Mouse (Mus musculus) stomach, embryonic 15.5 days (tissue): ENCODE data around the gene Rcn3. TPM values are rescaled to one million over a fixed set of nuclear protein-coding genes. Genes with fewer than 3 reads are reported as not detected.
"Not testable (repeated sequence)": the region's sequence is repeated elsewhere in the genome, so short reads cannot be mapped to it uniquely, and the experiment has no call there.

Experiments
- ATAC-seq: fragments of 200-750 bp; cut with Nextera tagmentation; 2 replicates; pipeline ENCODE4 v1.8.0; 2017; ENCODE audit warnings: low read depth, moderate number of reproducible peaks, moderate TSS enrichment; ENCODE audit not compliant: insufficient read depth, low FRiP score
- H3K27ac ChIP-seq: fragments of 300-500 bp; sonication (generic); 2 replicates; pipeline ENCODE4 v1.5.1; 2015; ENCODE audit warnings: mild to moderate bottlenecking, inconsistent platforms
- H3K27me3 ChIP-seq: fragments of 300-500 bp; sonication (generic); replicated peaks from 2 replicates; pipeline ENCODE4 v1.6.1; 2015; ENCODE audit warnings: inconsistent platforms
- H3K36me3 ChIP-seq: fragments of 300-500 bp; sonication (generic); 2 replicates; pipeline ENCODE4 v1.6.1; 2015; ENCODE audit warnings: inconsistent platforms
- H3K4me1 ChIP-seq: fragments of 300-500 bp; sonication (generic); 2 replicates; pipeline ENCODE4 v1.6.1; 2015; ENCODE audit warnings: inconsistent platforms
- H3K4me2 ChIP-seq: fragments of 300-500 bp; sonication (generic); 2 replicates; pipeline ENCODE4 v1.6.1; 2015; ENCODE audit warnings: mild to moderate bottlenecking, inconsistent platforms
- H3K4me3 ChIP-seq: fragments of 300-500 bp; sonication (generic); replicated peaks from 2 replicates; pipeline ENCODE4 v1.5.1; 2015; ENCODE audit warnings: inconsistent platforms
- H3K9ac ChIP-seq: fragments of 300-500 bp; sonication (generic); 2 replicates; pipeline ENCODE4 v1.6.1; 2015; ENCODE audit warnings: inconsistent platforms
- H3K9me3 ChIP-seq: fragments of 300-500 bp; sonication (generic); 2 replicates; pipeline ENCODE4 v1.6.1; 2016; ENCODE audit warnings: inconsistent platforms
- WGBS: fragments of 180-500 bp; shearing (Covaris S2); methylation state at CpG from one replicate; pipeline ENCODE4 v1.1.7; 2015; 5-methylcytosine and 5-hydroxymethylcytosine counted together
- polyA plus RNA-seq: library from polyadenylated mRNA; unstranded; fragments of >200 nt; fragmentation: Nextera tagmentation; extraction: Ambion mirVana; gene quantifications from 2 replicates; pipeline ENCODE4 v1.2.1, GENCODE M21; 2015

Gene Rcn3
- polyA plus RNA-seq, 1 experiment from 2014 or later: 320 TPM

DNA sequence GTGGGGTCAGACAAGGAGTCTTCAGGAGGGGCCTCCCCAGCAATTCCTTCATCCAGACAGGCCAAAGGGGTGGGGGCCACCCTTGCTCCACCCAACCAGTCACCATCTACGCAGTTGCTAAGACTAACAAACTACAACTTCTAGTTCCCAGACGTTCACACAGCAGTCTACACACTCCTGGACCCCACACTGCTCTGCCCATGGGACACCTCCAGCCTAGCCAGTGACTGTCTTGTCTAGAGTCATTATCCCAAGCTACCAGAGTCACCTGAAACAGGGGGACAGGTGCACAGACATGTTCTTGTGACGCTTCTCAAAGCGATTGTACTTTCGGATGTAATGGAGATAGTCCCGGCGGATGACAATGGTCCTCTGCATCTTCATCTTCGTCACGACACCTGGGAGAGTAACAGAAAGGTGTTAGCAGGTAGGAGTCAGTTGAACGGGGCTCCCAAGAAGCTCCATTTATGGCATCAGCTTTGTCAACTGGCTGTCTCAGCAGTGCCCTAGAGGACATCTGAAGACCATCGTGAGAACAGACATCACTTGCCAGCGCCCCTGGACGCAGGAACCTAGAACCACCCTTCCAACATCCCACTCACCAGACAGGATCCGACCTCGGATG is 30.7 kb upstream of the Rcn3 start:
- Histone ChIP-seq H3K4me2 (peak overlapping the region; percentile 81), H3K9me3 (no peaks in the 10 kb centered on the region), H3K27ac (peak overlapping the region; percentile 87; the same call in 1 of the 2 replicates), H3K27me3 (no peaks in the 10 kb centered on the region), H3K4me3 (peak overlapping the region; percentile 96), H3K36me3 (peaks cover 61% of the 10 kb centered on the region), H3K9ac (peak overlapping the region; percentile 98), H3K4me1 (peaks cover 46% of the 10 kb centered on the region)
- 76% methylated on average over 15 of the region's 15 CpGs for WGBS
- ATAC-seq: no peak

- peaks cover 58% of the 10 kb centered on the region for H3K36me3 ChIP-seq
- H3K27ac ChIP-seq: 0 out of 2 replicates have a peak overlapping the region, but pooled peaks have one; percentile 41
- peak overlapping the region; percentile 14 for H3K4me2 ChIP-seq
- ATAC-seq: no peak
- no peaks in the 10 kb centered on the region for H3K27me3 ChIP-seq
- H3K4me3 ChIP-seq: no peak overlapping the region
- H3K9me3 ChIP-seq: no peaks in the 10 kb centered on the region
- H3K9ac ChIP-seq: no peak overlapping the region; the same call in 1 of the 2 replicates
- peaks cover 39% of the 10 kb centered on the region for H3K4me1 ChIP-seq
Observed at GRCm38 (mm10) chr7:45121966-45122365, 29.9 kb upstream of the Rcn3 start.

DNA sequence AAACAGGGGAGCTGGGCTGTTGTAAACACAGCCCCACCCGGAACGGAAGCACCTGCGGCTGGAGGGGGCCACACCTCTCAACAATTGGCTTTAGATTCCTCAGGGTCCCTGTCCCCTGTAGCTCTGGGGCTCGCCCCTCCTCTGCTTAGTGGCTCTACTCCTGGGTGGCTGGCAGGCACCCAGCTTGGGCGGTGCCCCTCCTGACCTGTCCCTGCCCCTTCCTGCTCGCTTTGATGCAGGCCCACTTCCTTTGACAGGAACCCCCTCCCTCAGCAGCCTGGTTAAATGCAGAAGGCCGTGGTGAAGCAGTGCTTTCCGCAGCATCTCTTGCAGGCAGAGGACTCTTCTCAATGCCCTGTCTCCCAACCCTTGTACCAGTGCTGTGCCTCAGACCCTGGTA is 29.4 kb upstream of the Rcn3 start:
- H3K9me3 ChIP-seq: no peaks in the 10 kb centered on the region
- ATAC-seq: no peak
- peak overlapping the region; percentile 14 for H3K4me2 ChIP-seq
- peaks cover 52% of the 10 kb centered on the region for H3K36me3 ChIP-seq
- H3K27ac ChIP-seq: 0 out of 2 replicates have a peak overlapping the region, but pooled peaks have one; percentile 41
- 36% methylated on average over 8 of the region's 8 CpGs for WGBS
- no peaks in the 10 kb centered on the region for H3K27me3 ChIP-seq
- no peak overlapping the region for H3K9ac ChIP-seq
- peaks cover 34% of the 10 kb centered on the region for H3K4me1 ChIP-seq
- H3K4me3 ChIP-seq: no peak overlapping the region

DNA sequence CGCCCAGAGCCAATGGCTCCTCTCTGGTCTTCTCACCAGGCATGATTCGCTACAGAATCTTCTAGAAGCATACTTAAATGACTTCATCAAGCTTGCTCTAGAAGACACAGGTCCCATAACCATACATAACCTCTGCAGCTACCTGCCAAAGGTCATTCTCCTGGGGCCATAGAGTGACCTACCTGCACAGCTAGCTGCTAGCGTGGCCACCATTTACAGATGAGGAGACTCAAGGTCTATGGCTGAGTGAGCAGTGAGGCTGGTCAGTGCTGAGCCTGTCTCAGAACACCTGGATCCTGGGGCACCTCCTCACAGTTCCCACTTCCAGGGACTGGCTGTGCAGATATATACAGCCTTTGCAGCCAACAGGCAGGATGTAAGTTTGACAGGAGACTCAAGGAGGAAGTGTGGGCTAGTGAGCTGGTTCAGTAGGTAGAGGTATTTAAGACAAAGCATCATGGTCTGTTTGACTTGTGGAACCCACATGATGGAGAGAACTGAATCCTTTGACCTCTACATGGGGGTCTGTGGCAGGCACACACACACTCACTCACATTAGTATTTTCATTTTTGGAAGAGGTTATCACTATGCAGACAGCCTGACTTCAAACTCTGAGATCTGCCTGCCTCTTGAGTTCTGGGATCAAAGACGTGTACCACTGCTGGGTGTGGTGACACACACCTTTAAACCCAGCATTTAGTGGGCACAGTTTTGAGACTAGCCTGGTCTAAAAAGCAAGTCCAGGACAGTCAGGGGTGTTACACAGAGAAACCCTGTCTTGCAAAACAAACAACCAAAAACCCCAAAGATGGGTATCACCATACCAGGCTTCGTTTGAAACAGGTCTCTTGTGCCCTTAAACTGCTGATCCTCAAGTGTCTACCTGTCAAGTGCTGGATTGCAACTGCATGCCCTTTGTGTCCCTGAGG is 28.0 kb upstream of the Rcn3 start:
- Histone ChIP-seq H3K4me1 (peaks cover 21% of the 10 kb centered on the region), H3K9ac (no peak overlapping the region), H3K27ac (no peak overlapping the region), H3K4me2 (no peak overlapping the region), H3K36me3 (peaks cover 39% of the 10 kb centered on the region), H3K9me3 (no peaks in the 10 kb centered on the region), H3K4me3 (no peak overlapping the region), H3K27me3 (no peaks in the 10 kb centered on the region)
- ATAC-seq: no peak
- 77% methylated on average over 5 of the region's 5 CpGs for WGBS

- 83% methylated on average over 6 of the region's 6 CpGs for WGBS
- ATAC-seq: no peak
- no peak overlapping the region for H3K9ac ChIP-seq
Observed at GRCm38 (mm10) chr7:45118336-45118735, 26.3 kb upstream of the Rcn3 start.

DNA sequence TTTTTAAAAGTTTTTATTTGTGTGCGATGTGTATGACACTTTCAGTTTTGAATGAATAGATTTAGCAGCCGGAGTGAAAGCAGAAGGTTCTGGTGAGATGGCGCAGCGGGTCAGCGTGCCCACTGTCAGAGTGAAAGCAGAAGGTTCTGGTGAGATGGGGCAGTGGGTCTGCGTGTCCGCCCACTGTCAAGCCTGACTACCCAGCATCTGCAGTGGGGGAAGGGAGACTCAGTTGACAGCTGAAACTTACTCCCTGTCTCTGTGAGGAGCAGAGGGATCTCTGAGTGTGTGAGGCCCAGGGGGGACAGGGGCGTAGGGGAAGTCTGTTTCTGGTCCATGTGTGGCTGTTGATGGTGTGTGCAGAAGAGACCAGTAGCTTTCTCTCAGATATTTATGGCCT is 25.5 kb upstream of the Rcn3 start:
- Histone ChIP-seq H3K9me3 (no peaks in the 10 kb centered on the region), H3K9ac (no peak overlapping the region), H3K27ac (peak overlapping the region; percentile 21; the same call in 1 of the 2 replicates), H3K4me1 (peaks cover 11% of the 10 kb centered on the region), H3K36me3 (peaks cover 28% of the 10 kb centered on the region), H3K4me3 (no peak overlapping the region), H3K4me2 (no peak overlapping the region), H3K27me3 (no peaks in the 10 kb centered on the region)
- ATAC-seq: no peak
- WGBS: 75% methylated on average over 8 of the region's 8 CpGs

More at GRCm38 (mm10) chr7:45118336-45118735, 26.3 kb upstream of the Rcn3 start:
- Histone ChIP-seq H3K9me3 (no peaks in the 10 kb centered on the region), H3K27ac (no peak overlapping the region), H3K27me3 (no peaks in the 10 kb centered on the region), H3K4me3 (no peak overlapping the region), H3K4me2 (no peak overlapping the region), H3K36me3 (peaks cover 35% of the 10 kb centered on the region), H3K4me1 (peaks cover 18% of the 10 kb centered on the region)

DNA sequence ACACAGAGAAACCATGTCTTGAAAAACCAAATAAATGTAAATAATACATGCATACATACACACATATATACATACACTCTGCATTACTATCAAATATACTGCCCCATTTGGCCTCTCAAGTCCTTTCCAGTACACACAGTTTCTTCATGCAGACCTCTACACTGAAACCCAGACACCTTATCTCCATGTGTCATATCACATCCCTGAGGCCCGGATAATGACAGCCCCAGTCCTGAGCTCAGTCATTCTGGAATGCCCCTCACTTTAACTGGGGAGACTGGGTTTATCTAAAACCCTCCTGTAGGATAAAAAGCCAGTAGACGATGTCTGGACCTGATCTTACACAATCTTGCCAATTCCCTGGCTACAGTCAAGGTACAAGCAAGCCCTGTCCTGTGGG is 21.5 kb upstream of the Rcn3 start:
- H3K9ac ChIP-seq: no peak overlapping the region
- ATAC-seq: no peak

GRCm38 (mm10) chr7:45112529-45112928 is 20.5 kb upstream of the Rcn3 start:
- no peak overlapping the region for H3K27ac ChIP-seq
- WGBS: 36% methylated on average over 3 of the region's 3 CpGs
- H3K9me3 ChIP-seq: no peaks in the 10 kb centered on the region
- no peaks in the 10 kb centered on the region for H3K4me1 ChIP-seq
- no peak for ATAC-seq
- no peak overlapping the region for H3K9ac ChIP-seq
- H3K27me3 ChIP-seq: no peaks in the 10 kb centered on the region
- H3K36me3 ChIP-seq: no peaks in the 10 kb centered on the region
- no peak overlapping the region for H3K4me3 ChIP-seq
- no peak overlapping the region for H3K4me2 ChIP-seq

More for the DNA sequence above, 21.5 kb upstream of the Rcn3 start:
- H3K27ac ChIP-seq: no peak overlapping the region
- H3K4me2 ChIP-seq: no peak overlapping the region
- no peaks in the 10 kb centered on the region for H3K36me3 ChIP-seq
- WGBS: 71% methylated on average over 2 of the region's 2 CpGs
- no peaks in the 10 kb centered on the region for H3K27me3 ChIP-seq
- H3K9me3 ChIP-seq: no peaks in the 10 kb centered on the region
- H3K4me3 ChIP-seq: no peak overlapping the region
- no peaks in the 10 kb centered on the region for H3K4me1 ChIP-seq

GRCm38 (mm10) chr7:45111940-45112339 is 19.9 kb upstream of the Rcn3 start:
- peak; percentile 34; the same call in 1 of the 2 replicates for ATAC-seq
- H3K36me3 ChIP-seq: no peaks in the 10 kb centered on the region
- H3K9ac ChIP-seq: no peak overlapping the region
- no peak overlapping the region for H3K27ac ChIP-seq
- H3K9me3 ChIP-seq: no peaks in the 10 kb centered on the region
- no peaks in the 10 kb centered on the region for H3K4me1 ChIP-seq
- H3K4me2 ChIP-seq: no peak overlapping the region
- H3K27me3 ChIP-seq: no peaks in the 10 kb centered on the region
- WGBS: 45% methylated on average over 2 of the region's 2 CpGs
- H3K4me3 ChIP-seq: no peak overlapping the region

GRCm38 (mm10) chr7:45110089-45110488 is 18.1 kb upstream of the Rcn3 start:
- WGBS: 82% methylated on average over 4 of the region's 4 CpGs
- H3K4me3 ChIP-seq, ATAC-seq: not testable (repeated sequence)

DNA sequence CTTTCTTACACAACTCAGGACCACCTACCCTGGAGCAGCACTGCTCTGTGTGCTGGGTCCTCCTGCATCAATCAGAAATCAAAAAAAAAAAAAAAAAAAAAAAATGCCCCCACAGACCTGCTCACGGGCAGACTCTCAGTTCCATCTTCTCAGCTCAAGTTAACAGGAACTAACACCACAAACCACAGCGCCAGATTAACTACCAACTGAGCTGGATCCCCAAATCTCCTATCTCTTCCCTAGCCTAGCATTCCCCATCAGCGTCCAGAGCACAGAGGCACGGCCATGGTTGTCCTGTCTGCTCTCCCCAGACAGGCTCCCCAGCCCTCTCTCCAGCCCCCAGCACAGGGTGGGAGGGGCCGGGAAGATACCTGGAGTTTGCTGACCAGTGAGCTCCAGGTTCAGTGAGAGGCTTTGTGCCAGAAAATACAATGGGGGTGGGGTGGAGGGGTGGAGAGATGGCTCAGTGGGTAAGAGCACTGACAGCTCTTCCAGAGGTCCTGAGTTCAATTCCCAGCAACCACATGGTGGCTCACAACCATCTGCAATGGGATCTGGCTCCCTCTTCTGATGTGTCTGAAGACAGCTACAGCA is 15.1 kb upstream of the Rcn3 start:
- H3K4me3 ChIP-seq: no peak overlapping the region
- no peaks in the 10 kb centered on the region for H3K9me3 ChIP-seq
- H3K4me2 ChIP-seq: no peak overlapping the region
- H3K4me1 ChIP-seq: peaks cover 17% of the 10 kb centered on the region
- no peak overlapping the region for H3K9ac ChIP-seq
- WGBS: 52% methylated on average over 5 of the region's 5 CpGs
- H3K27me3 ChIP-seq: no peaks in the 10 kb centered on the region
- H3K36me3 ChIP-seq: no peaks in the 10 kb centered on the region
- no peak overlapping the region for H3K27ac ChIP-seq
- ATAC-seq: no peak

More at GRCm38 (mm10) chr7:45110089-45110488, 18.1 kb upstream of the Rcn3 start:
- not testable (repeated sequence) for H3K9ac ChIP-seq, H3K4me2 ChIP-seq, H3K36me3 ChIP-seq, H3K27me3 ChIP-seq, H3K9me3 ChIP-seq, H3K4me1 ChIP-seq, H3K27ac ChIP-seq

DNA sequence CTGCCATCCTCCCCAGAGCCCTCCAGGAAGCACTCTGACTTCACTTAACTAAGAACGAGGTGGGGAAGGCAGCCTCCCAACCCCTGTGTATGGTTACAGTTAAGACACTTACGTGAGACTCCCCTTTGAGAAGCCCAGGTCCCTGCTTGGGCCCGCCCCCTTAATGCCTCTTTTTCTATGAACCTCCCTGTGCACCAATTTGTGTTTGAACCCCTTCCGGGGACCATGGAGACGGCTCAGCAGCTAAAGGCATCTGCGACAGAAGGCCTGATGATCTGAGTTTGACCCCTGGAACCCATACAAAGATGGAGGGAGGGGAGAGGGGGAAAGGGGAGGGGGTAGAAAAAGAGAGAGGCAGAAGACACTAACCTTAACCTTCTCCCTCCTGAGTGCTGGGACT is 14.4 kb upstream of the Rcn3 start:
- H3K9ac ChIP-seq: no peak overlapping the region
- H3K4me1 ChIP-seq: peaks cover 22% of the 10 kb centered on the region
- WGBS: 64% methylated on average over 6 of the region's 6 CpGs
- no peak for ATAC-seq
- H3K27me3 ChIP-seq: no peaks in the 10 kb centered on the region
- no peak overlapping the region for H3K4me3 ChIP-seq
- no peak overlapping the region for H3K4me2 ChIP-seq
- H3K36me3 ChIP-seq: no peaks in the 10 kb centered on the region
- H3K27ac ChIP-seq: no peak overlapping the region
- no peaks in the 10 kb centered on the region for H3K9me3 ChIP-seq
